Mouse (Mus musculus) lung, embryonic 16.5 days (tissue): ENCODE results near the gene Gramd2. TPM values are rescaled to one million over a fixed set of nuclear protein-coding genes. Genes with fewer than 3 reads are reported as not detected.

Experiments
- polyA plus RNA-seq: library from polyadenylated mRNA; unstranded; fragments of >200 nt; fragmentation: Nextera tagmentation; extraction: Ambion mirVana; gene quantifications from 2 replicates; pipeline ENCODE4 v1.2.1, GENCODE M21; 2015

The Gramd2 gene
- polyA plus RNA-seq, 1 experiment from 2014 or later = 11.0 TPM

Other genes with a start within 250 kb of the Gramd2 start
- gene Arih1, start 193.5 kb upstream of the Gramd2 start, polyA plus RNA-seq = 12.4 TPM in 2 replicates
- gene Hexa, start 140.6 kb upstream of the Gramd2 start, polyA plus RNA-seq = 69.3 and 72.7 TPM in 2 replicates
- gene Tmem202, start 140.3 kb upstream of the Gramd2 start, polyA plus RNA-seq = not detected in 2 replicates
- gene Celf6, start 102.2 kb upstream of the Gramd2 start, polyA plus RNA-seq = 0.43 and 0.55 TPM in 2 replicates
- gene Parp6, start 62.9 kb upstream of the Gramd2 start, polyA plus RNA-seq = 22.6 and 23.7 TPM in 2 replicates
- 1,125 and 1,193 TPM in 2 replicates for gene Pkm, start 23.8 kb upstream of the Gramd2 start, polyA plus RNA-seq
- 9.1 and 9.9 TPM in 2 replicates for gene Senp8, start 70.6 kb downstream of the Gramd2 start, polyA plus RNA-seq
- gene Myo9a, start 70.8 kb downstream of the Gramd2 start, polyA plus RNA-seq = 12.3 and 12.6 TPM in 2 replicates